Mouse (Mus musculus) lung, embryonic 14.5 days (tissue): ENCODE measurements around the gene Veph1. TPM values are rescaled to one million over a fixed set of nuclear protein-coding genes. Genes with fewer than 3 reads are reported as not detected.

Source experiments
- ATAC-seq: fragments of 200-750 bp; cut with Nextera tagmentation; 2 replicates; pipeline ENCODE4 v1.8.0; 2017; ENCODE audit warnings: mild to moderate bottlenecking, moderate TSS enrichment, moderate library complexity; ENCODE audit not compliant: insufficient read depth
- DNase-seq: peaks from one replicate; pipeline ENCODE4 v3.0.0-alpha.2; 2015
- H3K27ac ChIP-seq: fragments of 300-500 bp; sonication (generic); 2 replicates; pipeline ENCODE4 v1.5.1; 2014; ENCODE audit warnings: low read depth, mild to moderate bottlenecking, moderate library complexity
- H3K27me3 ChIP-seq: fragments of 300-500 bp; sonication (generic); 2 replicates; pipeline ENCODE4 v1.6.1; 2014; ENCODE audit warnings: low read length, control low read depth; ENCODE audit not compliant: insufficient read depth
- H3K36me3 ChIP-seq: fragments of 300-500 bp; sonication (generic); 2 replicates; pipeline ENCODE4 v1.6.1; 2014; ENCODE audit warnings: control low read depth; ENCODE audit not compliant: insufficient read depth
- H3K4me1 ChIP-seq: fragments of 300-500 bp; sonication (generic); 2 replicates; pipeline ENCODE4 v1.6.1; 2014; ENCODE audit warnings: antibody characterized with exemption, control low read depth; ENCODE audit not compliant: insufficient read depth
- H3K4me2 ChIP-seq: fragments of 300-500 bp; sonication (generic); 2 replicates; pipeline ENCODE4 v1.6.1; 2014; ENCODE audit warnings: mild to moderate bottlenecking
- H3K4me3 ChIP-seq: fragments of 300-500 bp; sonication (generic); 2 replicates; pipeline ENCODE4 v1.5.1; 2014; ENCODE audit warnings: low read depth, low read length
- H3K9ac ChIP-seq: fragments of 300-500 bp; sonication (generic); 2 replicates; pipeline ENCODE4 v1.6.1; 2014
- H3K9me3 ChIP-seq: fragments of 300-500 bp; sonication (generic); 2 replicates; pipeline ENCODE4 v1.6.1; 2016; ENCODE audit warnings: low read depth, low read length, control low read depth
- CTCF ChIP-seq: IDR thresholded peaks from 2 replicates; pipeline ENCODE4 v1.5.1; 2016; ENCODE audit warnings: antibody characterized with exemption, low read depth
- WGBS: fragments of 180-500 bp; shearing (Covaris S2); extraction: QIAGEN DNeasy Blood & Tissue Kit; methylation state at CpG from one replicate; pipeline ENCODE4 v1.1.7; 2014; 5-methylcytosine and 5-hydroxymethylcytosine counted together
- polyA plus RNA-seq: library from polyadenylated mRNA; unstranded; fragments of >200 nt; fragmentation: Nextera tagmentation; extraction: Ambion mirVana; gene quantifications from 2 replicates; pipeline ENCODE4 v1.2.1, GENCODE M21; 2014

Veph1 gene
- polyA plus RNA-seq, 1 experiment from 2014 or later: 4.2 TPM

GRCm38 (mm10) chr3:66179647-66180046 lies 117.0 kb downstream of the Veph1 start:
- Histone ChIP-seq H3K9ac (no peak overlapping the region), H3K4me3 (no peak overlapping the region), H3K27me3 (no peaks in the 10 kb centered on the region), H3K36me3 (no peaks in the 10 kb centered on the region), H3K9me3 (no peaks in the 10 kb centered on the region), H3K4me1 (no peaks in the 10 kb centered on the region), H3K27ac (no peak overlapping the region), H3K4me2 (no peak overlapping the region)
- DNase-seq (peak; percentile 31), ATAC-seq (no peak)
- 74% methylated on average over 2 of the region's 2 CpGs for WGBS
- peak; percentile 50 for TF ChIP-seq CTCF

DNA sequence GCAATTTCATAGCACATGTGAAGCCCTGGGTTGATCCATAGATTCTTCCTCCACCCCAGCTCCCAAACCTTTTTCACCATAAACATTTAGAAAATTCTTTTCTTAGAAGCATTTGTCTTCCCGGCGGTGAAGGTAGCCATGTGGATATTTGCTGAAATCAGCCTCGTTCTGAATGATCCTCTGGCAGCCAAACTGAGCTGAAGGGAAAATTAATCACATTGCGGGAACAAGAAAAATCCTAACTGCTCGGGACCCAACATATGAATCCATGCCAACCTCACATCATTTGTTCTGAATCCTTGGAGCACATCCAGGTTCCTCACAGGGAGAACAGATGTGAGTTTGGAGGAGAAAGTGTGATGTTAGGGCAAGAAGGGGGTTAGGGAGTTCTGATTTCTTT lies 123.7 kb downstream of the Veph1 start:
- WGBS: 33% methylated on average over 5 of the region's 5 CpGs
- Histone ChIP-seq H3K9me3 (no peaks in the 10 kb centered on the region), H3K4me1 (no peaks in the 10 kb centered on the region), H3K4me3 (no peak overlapping the region), H3K36me3 (no peaks in the 10 kb centered on the region), H3K27ac (no peak overlapping the region), H3K27me3 (no peaks in the 10 kb centered on the region), H3K4me2 (no peak overlapping the region), H3K9ac (no peak overlapping the region)
- DNase-seq: peak; percentile 91
- ATAC-seq: peak; percentile 88
- TF ChIP-seq CTCF: no peak

- Histone ChIP-seq H3K27me3 (no peaks in the 10 kb centered on the region), H3K4me2 (no peak overlapping the region), H3K4me3 (no peak overlapping the region), H3K4me1 (no peaks in the 10 kb centered on the region), H3K9me3 (no peaks in the 10 kb centered on the region), H3K9ac (no peak overlapping the region), H3K27ac (no peak overlapping the region), H3K36me3 (no peaks in the 10 kb centered on the region)
- 85% methylated on average over 3 of the region's 3 CpGs for WGBS
- DNase-seq (no peak), ATAC-seq (no peak)
- TF ChIP-seq CTCF: no peak
Measured at GRCm38 (mm10) chr3:66169873-66170538, 126.6 kb downstream of the Veph1 start.

DNA sequence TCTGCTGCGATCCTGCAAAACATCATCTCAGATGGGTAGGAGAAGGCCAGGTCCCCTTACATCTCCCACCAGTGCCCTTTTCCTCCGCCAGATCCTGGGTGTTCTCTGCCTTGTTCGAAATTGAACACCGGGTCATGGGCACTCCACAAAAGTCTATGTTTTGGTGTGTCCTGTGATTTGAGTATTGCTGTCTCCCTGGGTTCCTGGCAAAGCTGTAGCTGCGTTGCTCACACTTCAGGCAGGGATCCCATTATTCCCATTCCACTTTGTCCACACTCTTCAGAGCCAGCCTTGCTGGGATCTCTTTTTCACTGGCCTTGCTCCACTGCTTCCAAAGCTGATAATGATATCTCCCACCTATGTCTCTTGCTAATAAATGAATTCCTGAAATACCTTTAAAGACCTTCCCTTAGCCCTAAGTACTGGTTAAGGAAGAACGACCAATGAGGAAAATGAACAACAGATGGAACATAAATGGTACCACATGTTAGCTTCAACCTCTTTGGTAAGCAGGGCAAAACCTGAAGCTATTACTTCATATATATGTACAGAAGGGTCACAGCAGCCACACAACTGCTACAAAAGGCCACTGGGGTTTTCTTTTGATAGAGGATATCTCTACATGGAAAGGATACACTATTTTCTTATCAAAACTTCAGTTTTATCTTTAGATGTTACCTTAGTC lies 129.9 kb downstream of the Veph1 start:
- no peak overlapping the region for H3K27ac ChIP-seq
- no peak for ATAC-seq
- 0 out of 2 replicates have a peak, but pooled peaks cover 9% of the 10 kb centered on the region for H3K4me1 ChIP-seq
- no peak overlapping the region for H3K9ac ChIP-seq
- no peak overlapping the region for H3K4me3 ChIP-seq
- H3K27me3 ChIP-seq: no peaks in the 10 kb centered on the region
- no peak for TF ChIP-seq CTCF
- H3K9me3 ChIP-seq: no peaks in the 10 kb centered on the region
- 72% methylated on average over 6 of the region's 6 CpGs for WGBS
- no peaks in the 10 kb centered on the region for H3K36me3 ChIP-seq
- no peak overlapping the region for H3K4me2 ChIP-seq
- no peak for DNase-seq

DNA sequence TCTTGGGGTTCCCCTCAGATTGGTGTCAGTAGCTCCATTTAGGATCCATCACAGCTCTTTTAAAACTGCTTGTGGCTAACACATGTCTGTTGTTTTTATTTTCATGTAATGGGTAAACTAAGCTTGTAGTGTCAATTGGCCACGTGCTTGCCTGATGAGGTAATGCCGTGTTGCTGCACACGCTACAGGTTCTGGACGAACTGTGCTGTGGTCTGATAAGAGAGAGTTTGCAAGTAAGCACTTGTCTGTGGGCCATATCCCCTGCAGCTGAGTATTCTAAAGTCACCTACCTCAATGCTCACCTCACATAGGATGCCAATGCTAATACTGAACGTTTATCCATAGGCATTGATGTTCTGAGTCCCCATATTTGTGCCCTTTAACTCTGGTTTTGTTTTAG lies 131.6 kb downstream of the Veph1 start:
- TF ChIP-seq CTCF: no peak
- Histone ChIP-seq H3K27ac (no peak overlapping the region), H3K4me1 (0 out of 2 replicates have a peak, but pooled peaks cover 9% of the 10 kb centered on the region), H3K4me3 (no peak overlapping the region), H3K36me3 (no peaks in the 10 kb centered on the region), H3K27me3 (no peaks in the 10 kb centered on the region), H3K9me3 (no peaks in the 10 kb centered on the region), H3K9ac (no peak overlapping the region), H3K4me2 (no peak overlapping the region)
- DNase-seq (no peak), ATAC-seq (no peak)
- 70% methylated on average over 5 of the region's 5 CpGs for WGBS

- Histone ChIP-seq H3K4me1 (0 out of 2 replicates have a peak, but pooled peaks cover 9% of the 10 kb centered on the region), H3K9me3 (no peaks in the 10 kb centered on the region), H3K4me3 (no peak overlapping the region), H3K4me2 (no peak overlapping the region), H3K36me3 (no peaks in the 10 kb centered on the region), H3K27me3 (no peaks in the 10 kb centered on the region), H3K27ac (no peak overlapping the region), H3K9ac (no peak overlapping the region)
- ATAC-seq: peak; percentile 45; the same call in 1 of the 2 replicates
- no peak for DNase-seq
- WGBS: 52% methylated on average over 3 of the region's 3 CpGs
- TF ChIP-seq CTCF: no peak
Measured at GRCm38 (mm10) chr3:66164585-66164984, 132.1 kb downstream of the Veph1 start.

DNA sequence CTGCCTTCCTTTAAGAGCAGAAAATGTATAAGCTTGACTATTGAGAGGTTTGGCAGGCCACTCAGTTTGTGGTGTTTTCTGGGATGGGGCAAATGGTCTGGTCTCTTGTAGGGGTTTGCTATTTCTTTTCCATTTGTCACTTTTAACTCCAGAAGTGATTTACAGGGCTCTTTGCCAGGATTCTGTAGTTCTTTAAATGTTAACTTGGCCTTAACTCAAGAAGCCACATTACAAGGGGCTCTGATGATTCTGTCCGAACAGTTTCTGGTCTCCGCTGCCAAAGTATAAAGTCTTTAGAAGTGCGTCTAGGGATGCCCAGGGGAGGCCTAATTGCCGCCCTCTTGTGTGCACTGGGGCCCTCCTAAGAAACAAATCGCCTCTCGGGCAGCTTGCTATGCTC lies 134.0 kb downstream of the Veph1 start:
- no peak overlapping the region for H3K27ac ChIP-seq
- DNase-seq (peak; percentile 94), ATAC-seq (peak; percentile 71)

More for the DNA sequence above, 134.0 kb downstream of the Veph1 start:
- 34% methylated on average over 6 of the region's 6 CpGs for WGBS
- Histone ChIP-seq H3K4me3 (no peak overlapping the region), H3K4me1 (0 out of 2 replicates have a peak, but pooled peaks cover 9% of the 10 kb centered on the region), H3K27me3 (no peaks in the 10 kb centered on the region), H3K36me3 (no peaks in the 10 kb centered on the region), H3K4me2 (no peak overlapping the region), H3K9me3 (no peaks in the 10 kb centered on the region), H3K9ac (no peak overlapping the region)
- no peak for TF ChIP-seq CTCF
